Comparison of ENCODE assay signal across 15 mouse cellular contexts in genomic region chr16:31039803-31040459, GRCm38 (mm10). TPM values are rescaled to one million over a fixed set of nuclear protein-coding genes. Genes with fewer than 3 reads are reported as not detected.
A peak's percentile ranks its signal among the peaks of the same experiment; 100 is the strongest.
DNase-seq lines count a peak whose midpoint lies in the region; ATAC-seq and TF ChIP-seq lines count a peak whose summit lies in the region.
"Had no signal": no experiment of that assay in that cellular context is flagged by ENCODE, and none has a peak within 500 bp of the region (broad histone marks: within the 10 kb centered on the region; RNA-seq: fewer than 3 reads in every experiment).

No protein-coding gene starts in this region.

- H3K36me3 ChIP-seq in forebrain, embryonic 15.5 days: no peaks in the 10 kb centered on the region
- H3K36me3 ChIP-seq in forebrain, embryonic 12.5 days (replicated peaks): no peaks in the 10 kb centered on the region
- H3K36me3 ChIP-seq in hindbrain, embryonic 15.5 days: no peaks in the 10 kb centered on the region
- no peaks in the 10 kb centered on the region for H3K36me3 ChIP-seq in hindbrain, embryonic 10.5 days
- H3K36me3 ChIP-seq: embryonic facial prominence, embryonic 12.5 days; liver, embryonic 15.5 days had no signal

- ATAC-seq in forebrain, embryonic 15.5 days (replicated peaks): no peak
- ATAC-seq in forebrain, embryonic 12.5 days (ENCODE audit: low FRiP score): no peak
- no peak for ATAC-seq in hindbrain, embryonic 15.5 days (ENCODE audit: low FRiP score, low read depth)
- ATAC-seq in inflammation-experienced regulatory T-cells, adult 6 months: peak; percentile 55

- peaks cover 20% of the 10 kb centered on the region for H3K4me1 ChIP-seq in forebrain, embryonic 15.5 days
- H3K4me1 ChIP-seq in forebrain, embryonic 12.5 days: peaks cover 5% of the 10 kb centered on the region; the same call in 1 of the 2 replicates
- H3K4me1 ChIP-seq in hindbrain, embryonic 15.5 days (replicated peaks): peaks cover 14% of the 10 kb centered on the region
- peaks cover 9% of the 10 kb centered on the region for H3K4me1 ChIP-seq in hindbrain, embryonic 10.5 days (replicated peaks)
- H3K4me1 ChIP-seq in lung, adult 2 months (ENCODE audit: control insufficient read depth, insufficient read depth, low read length): peaks cover 4% of the 10 kb centered on the region
- H3K4me1 ChIP-seq: liver, embryonic 15.5 days had no signal

- H3K9ac ChIP-seq in forebrain, embryonic 15.5 days (replicated peaks): no peak overlapping the region
- no peak overlapping the region for H3K9ac ChIP-seq in forebrain, embryonic 12.5 days
- H3K9ac ChIP-seq in hindbrain, embryonic 15.5 days: no peak overlapping the region
- H3K9ac ChIP-seq: embryonic facial prominence, embryonic 12.5 days; liver, embryonic 15.5 days had no signal

- no peaks in the 10 kb centered on the region for H3K9me3 ChIP-seq in forebrain, embryonic 15.5 days
- no peaks in the 10 kb centered on the region for H3K9me3 ChIP-seq in forebrain, embryonic 12.5 days
- H3K9me3 ChIP-seq in hindbrain, embryonic 15.5 days: no peaks in the 10 kb centered on the region
- H3K9me3 ChIP-seq in hindbrain, embryonic 10.5 days: no peaks in the 10 kb centered on the region
- H3K9me3 ChIP-seq: embryonic facial prominence, embryonic 12.5 days; liver, embryonic 15.5 days had no signal

- TF ChIP-seq CTCF in lung, adult 2 months (IDR thresholded peaks at IDR 0.05; ENCODE audit: insufficient read depth, low read length): no peak

- DNase-seq in hindbrain, embryonic 10.5 days (ENCODE audit: low spot score): no peak
- peak; percentile 80 for DNase-seq in CD4-positive, CD25-positive, alpha-beta regulatory T cell, adult 2 months (ENCODE audit: low read depth, low spot score)
- no peak for DNase-seq in urinary bladder, postnatal 14 days (ENCODE audit: low spot score)
- no peak for DNase-seq in lung, adult 2 months
- DNase-seq: adrenal gland, postnatal 14 days; cerebellum, adult 18-20 months; gastrocnemius, postnatal 10 days; kidney, adult 18-20 months; thymus, postnatal 36 days had no signal

- 67% methylated on average over 9 of the region's 9 CpGs for WGBS in forebrain, embryonic 15.5 days
- 76% methylated on average over 9 of the region's 9 CpGs for WGBS in forebrain, embryonic 12.5 days
- WGBS in hindbrain, embryonic 15.5 days: 63% methylated on average over 9 of the region's 9 CpGs
- WGBS in hindbrain, embryonic 10.5 days: 91% methylated on average over 9 of the region's 9 CpGs
- 58% methylated on average over 9 of the region's 9 CpGs for WGBS in lung, adult 2 months

- no peaks in the 10 kb centered on the region for H3K27me3 ChIP-seq in forebrain, embryonic 15.5 days
- no peaks in the 10 kb centered on the region for H3K27me3 ChIP-seq in forebrain, embryonic 12.5 days
- H3K27me3 ChIP-seq in hindbrain, embryonic 15.5 days: no peaks in the 10 kb centered on the region
- H3K27me3 ChIP-seq in hindbrain, embryonic 10.5 days (ENCODE audit: insufficient read depth, poor library complexity, severe bottlenecking): no peaks in the 10 kb centered on the region
- H3K27me3 ChIP-seq: embryonic facial prominence, embryonic 12.5 days; liver, embryonic 15.5 days had no signal

- no peak overlapping the region for H3K4me3 ChIP-seq in forebrain, embryonic 15.5 days
- no peak overlapping the region for H3K4me3 ChIP-seq in forebrain, embryonic 12.5 days (replicated peaks)
- H3K4me3 ChIP-seq in hindbrain, embryonic 15.5 days: no peak overlapping the region
- no peak overlapping the region for H3K4me3 ChIP-seq in hindbrain, embryonic 10.5 days
- H3K4me3 ChIP-seq in lung, adult 2 months (replicated peaks; ENCODE audit: extremely low read depth, low read depth, low read length): no peak overlapping the region
- H3K4me3 ChIP-seq: embryonic facial prominence, embryonic 12.5 days; liver, embryonic 15.5 days had no signal

- H3K27ac ChIP-seq in forebrain, embryonic 15.5 days (replicated peaks): peak overlapping the region; percentile 28; the same call in 1 of the 2 replicates
- no peak overlapping the region for H3K27ac ChIP-seq in forebrain, embryonic 12.5 days
- peak overlapping the region; percentile 41 for H3K27ac ChIP-seq in hindbrain, embryonic 15.5 days (replicated peaks)
- no peak overlapping the region for H3K27ac ChIP-seq in hindbrain, embryonic 10.5 days
- H3K27ac ChIP-seq: embryonic facial prominence, embryonic 12.5 days; liver, embryonic 15.5 days had no signal

- no peak overlapping the region for H3K4me2 ChIP-seq in forebrain, embryonic 15.5 days (replicated peaks)
- no peak overlapping the region for H3K4me2 ChIP-seq in forebrain, embryonic 12.5 days
- no peak overlapping the region for H3K4me2 ChIP-seq in hindbrain, embryonic 15.5 days
- H3K4me2 ChIP-seq: embryonic facial prominence, embryonic 12.5 days; liver, embryonic 15.5 days had no signal

- no peak for TF ChIP-seq POLR2A in lung, adult 2 months (IDR thresholded peaks at IDR 0.05; ENCODE audit: borderline replicate concordance, extremely low read depth, low read depth, low read length)

RNA-seq across cellular contexts. Expression of gene Xxylt1, which starts 41.3 kb away (rescaled TPM):
- polyA plus RNA-seq in forebrain, embryonic 15.5 days (2015; fragmentation: Nextera tagmentation; extraction: Ambion mirVana): 8.9 and 10.0 TPM in 2 replicates
- 12.4 and 12.7 TPM in 2 replicates for polyA plus RNA-seq in forebrain, embryonic 12.5 days (2016; fragmentation: Nextera tagmentation; extraction: Ambion mirVana)
- polyA plus RNA-seq in hindbrain, embryonic 15.5 days (2015; fragmentation: Nextera tagmentation; extraction: Ambion mirVana): 15.4 and 17.3 TPM in 2 replicates
- 12.1 and 15.1 TPM in 2 replicates for polyA plus RNA-seq in hindbrain, embryonic 10.5 days (2016; fragmentation: Nextera tagmentation; extraction: Ambion mirVana)
- 10 to 100 TPM in 2 of 3 experiments, 1 to 10 TPM in 1; 5.3 to 17.0 (median 16.5) TPM for polyA plus RNA-seq in inflammation-experienced regulatory T-cells, adult 6 months (2017; shearing (Covaris generic))
- polyA plus RNA-seq in lung, adult 2 months (2012; rRNA removed): 15.8 and 21.9 TPM in 2 replicates

Comparison
In these comparisons a context has a peak if more than half of its experiments do, and no peak if none do; other contexts are left out.
1. H3K27ac ChIP-seq: peak in forebrain, embryonic 15.5 days (single experiment) and hindbrain, embryonic 15.5 days (single experiment); none in forebrain, embryonic 12.5 days (single experiment) and hindbrain, embryonic 10.5 days (single experiment).